Mouse (Mus musculus): Measurements from ENCODE around the gene Strada. TPM values are rescaled to one million over a fixed set of nuclear protein-coding genes. Genes with fewer than 3 reads are reported as not detected.
A peak's percentile ranks its signal among the peaks of the same experiment; 100 is the strongest.

Gene Strada
- total and polyA plus RNA-seq, 2 experiments from 2014 or later, result 25.0 to 39.2 TPM

DNA sequence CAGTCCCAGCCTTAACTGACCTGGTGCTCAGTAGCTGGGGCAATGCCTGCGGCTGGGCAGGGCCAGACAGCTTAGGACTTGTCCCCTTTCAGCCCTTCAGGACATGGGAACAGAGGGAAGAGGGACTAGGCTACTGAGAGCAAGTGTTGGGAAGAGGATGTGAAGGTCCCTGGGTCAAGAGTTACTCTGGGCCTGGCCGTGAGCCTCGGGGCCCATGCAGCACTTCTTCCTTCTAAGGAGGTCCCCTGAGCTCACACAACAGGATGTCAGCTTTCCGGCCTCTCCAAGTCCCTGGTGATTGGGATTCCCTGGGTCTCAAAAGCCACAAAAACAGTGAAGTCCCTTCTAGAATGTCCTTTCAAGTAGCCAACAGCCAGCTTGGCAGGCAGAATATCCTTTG, 38.4 kb downstream of the Strada start:
- ATAC-seq (no peak), DNase-seq (ENCODE audit: low spot score) (no peak)
- Histone ChIP-seq H3K9me3 (ENCODE audit: low read length) (no peaks in the 10 kb centered on the region), H3K4me1 (ENCODE audit: insufficient read depth, low read length) (peaks cover 11% of the 10 kb centered on the region; the same call in 1 of the 2 replicates), H3K27ac (no peak overlapping the region), H3K4me3 (ENCODE audit: low read length) (no peak overlapping the region), H3K27me3 (ENCODE audit: insufficient read depth, low read length) (no peaks in the 10 kb centered on the region), H3K9ac (replicated peaks; ENCODE audit: low read length) (no peak overlapping the region), H3K36me3 (ENCODE audit: insufficient read depth, low read length) (peaks cover 36% of the 10 kb centered on the region; the same call in 1 of the 2 replicates), H3K4me2 (ENCODE audit: low read depth, low read length) (no peak overlapping the region)
- no peak for TF ChIP-seq CTCF (IDR thresholded peaks at IDR 0.05; ENCODE audit: low read depth)
- WGBS, result 94% methylated on average over 4 of the region's 4 CpGs

DNA sequence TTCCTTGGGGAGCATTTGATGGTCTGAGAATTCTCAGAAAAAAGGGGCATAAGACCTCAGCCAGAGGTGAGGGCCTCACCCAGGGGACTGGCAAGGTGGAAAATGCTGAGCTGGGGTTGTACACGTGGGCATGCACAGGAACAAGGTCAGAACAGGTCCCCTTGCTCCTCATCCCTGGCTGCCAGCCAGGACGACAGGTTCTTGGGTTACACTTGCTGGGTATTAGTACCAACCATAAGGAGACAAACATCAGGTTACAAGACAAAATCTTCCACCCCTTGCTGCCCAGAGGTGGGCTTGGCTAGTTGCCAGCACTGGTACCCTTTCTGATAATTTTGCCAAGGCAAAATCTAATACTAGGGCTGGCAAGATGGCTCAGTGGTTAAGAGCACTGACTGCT, 39.7 kb downstream of the Strada start:
- Histone ChIP-seq H3K9ac (replicated peaks; ENCODE audit: low read length) (no peak overlapping the region), H3K4me2 (ENCODE audit: low read depth, low read length) (no peak overlapping the region), H3K4me3 (ENCODE audit: low read length) (no peak overlapping the region), H3K27ac (no peak overlapping the region), H3K9me3 (ENCODE audit: low read length) (no peaks in the 10 kb centered on the region), H3K36me3 (ENCODE audit: insufficient read depth, low read length) (peaks cover 36% of the 10 kb centered on the region), H3K4me1 (ENCODE audit: insufficient read depth, low read length) (peaks cover 11% of the 10 kb centered on the region; the same call in 1 of the 2 replicates), H3K27me3 (ENCODE audit: insufficient read depth, low read length) (no peaks in the 10 kb centered on the region)
- ATAC-seq (no peak), DNase-seq (ENCODE audit: low spot score) (no peak)
- WGBS, result 82% methylated on average over 2 of the region's 2 CpGs
- TF ChIP-seq CTCF (IDR thresholded peaks at IDR 0.05; ENCODE audit: low read depth), result no peak

DNA sequence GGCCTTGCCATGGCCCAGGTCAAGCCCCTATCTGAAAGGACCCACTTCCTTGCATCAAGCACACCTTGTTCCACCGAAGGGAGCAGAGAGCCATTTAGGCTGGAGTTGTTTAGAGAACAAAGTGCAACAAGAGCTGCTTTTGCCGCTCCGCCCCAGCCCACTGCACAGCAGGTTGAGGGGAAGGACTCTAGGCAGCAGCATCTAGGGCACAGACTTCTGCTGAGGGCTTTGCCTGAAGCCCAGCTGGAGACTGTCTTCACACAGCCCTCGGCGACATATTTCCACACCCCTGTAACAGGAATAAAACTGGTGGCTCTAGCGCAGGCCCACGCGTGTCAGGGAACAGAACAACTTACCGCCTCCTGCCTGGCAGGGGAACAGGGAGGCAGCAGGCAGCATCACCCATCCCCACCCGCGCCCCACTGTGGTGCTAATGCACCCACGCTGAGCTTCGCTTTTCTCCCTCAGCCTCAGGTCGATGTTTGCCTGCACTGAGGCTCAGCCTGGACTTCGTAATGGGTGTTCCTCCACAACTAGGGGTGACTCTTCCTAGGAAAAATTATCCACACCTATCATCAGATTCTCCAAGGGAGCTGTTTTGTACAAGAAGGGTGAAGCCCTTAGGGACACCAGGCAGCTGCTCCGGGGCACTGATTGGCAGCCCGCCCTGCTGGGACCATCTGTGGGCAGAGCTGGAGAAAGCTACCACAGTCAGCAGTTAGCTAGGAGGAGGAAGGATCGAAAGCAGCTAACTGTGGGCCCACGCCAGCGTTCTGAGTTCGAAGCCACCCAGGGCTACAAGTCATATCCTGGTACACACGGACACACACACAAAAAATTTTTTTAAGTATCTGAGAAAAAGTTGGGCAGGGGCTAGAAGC, 40.9 kb downstream of the Strada start, which contains the start of the genes Gm10840 and Limd2:
Gene Gm10840 (plus strand): TSS at position 10 of the 881 bp plus-strand sequence.
Gene Limd2 (minus strand): TSS at position 20 of the 881 bp plus-strand sequence.
- peak; percentile 15; the same call in 1 of the 2 replicates for ATAC-seq

DNA sequence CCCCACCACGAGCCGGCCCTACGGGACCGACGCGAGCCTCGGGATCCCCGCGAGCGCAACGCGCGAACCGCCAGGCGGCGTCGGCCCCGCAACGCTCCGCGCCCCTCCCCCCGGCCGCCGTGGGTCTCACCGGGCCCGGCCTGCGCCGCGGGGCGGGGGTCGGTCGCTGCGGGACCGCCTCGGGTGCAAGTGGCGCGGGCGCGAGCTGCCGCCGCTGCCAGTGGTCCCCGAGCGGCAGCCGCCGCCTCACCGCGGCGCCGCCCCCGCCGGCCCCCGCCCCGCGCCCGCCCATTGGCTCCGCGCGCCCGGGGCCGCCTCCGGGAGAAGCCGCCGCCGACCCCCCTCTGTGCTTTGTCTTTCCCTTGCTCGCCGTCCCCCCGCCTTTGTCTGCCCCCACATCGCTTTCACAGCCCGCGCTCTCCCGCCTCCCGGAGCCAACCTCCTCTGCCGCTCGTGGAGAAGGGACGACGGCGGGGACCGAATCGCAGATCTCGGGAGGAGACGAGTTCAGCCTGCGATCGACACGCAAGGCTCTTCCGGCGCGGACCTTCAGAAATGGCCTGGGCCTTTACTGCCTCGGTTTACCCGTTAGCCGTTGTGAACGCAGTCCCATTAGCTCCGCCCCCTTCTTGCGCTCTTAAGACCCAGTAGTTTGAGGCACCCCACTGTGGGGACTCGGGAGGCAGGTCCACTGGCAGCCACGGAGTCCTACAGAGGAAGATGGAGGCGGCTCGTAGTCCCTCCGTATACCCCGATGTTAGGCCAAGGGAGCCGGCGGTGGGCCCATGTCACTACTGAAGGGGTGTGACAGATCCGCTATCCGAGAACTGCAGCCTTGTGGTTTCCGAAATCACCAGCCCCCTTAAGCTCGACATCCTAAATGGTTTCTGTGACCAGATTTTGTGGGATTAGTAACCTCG, 41.8 kb downstream of the Strada start:
- no peak for TF ChIP-seq CTCF (IDR thresholded peaks at IDR 0.05; ENCODE audit: low read depth)
- no peaks in the 10 kb centered on the region for H3K27me3 ChIP-seq (ENCODE audit: insufficient read depth, low read length)
- WGBS, result 1% methylated on average over 85 of the region's 106 CpGs
- H3K27ac ChIP-seq, result peak overlapping the region; percentile 95
- peaks cover 11% of the 10 kb centered on the region; the same call in 1 of the 2 replicates for H3K4me1 ChIP-seq (ENCODE audit: insufficient read depth, low read length)
- H3K9ac ChIP-seq (replicated peaks; ENCODE audit: low read length), result peak overlapping the region; percentile 75
- H3K9me3 ChIP-seq (ENCODE audit: low read length), result no peaks in the 10 kb centered on the region
- H3K36me3 ChIP-seq (ENCODE audit: insufficient read depth, low read length), result peaks cover 31% of the 10 kb centered on the region
- H3K4me2 ChIP-seq (ENCODE audit: low read depth, low read length), result peak overlapping the region; percentile 87
- peak; percentile 72 for ATAC-seq
- DNase-seq (ENCODE audit: low spot score), result peak; percentile 91
- peak overlapping the region; percentile 59 for H3K4me3 ChIP-seq (ENCODE audit: low read length)

More for the DNA sequence above, 40.9 kb downstream of the Strada start, which contains the start of the genes Gm10840 and Limd2:
- peaks cover 39% of the 10 kb centered on the region for H3K36me3 ChIP-seq (ENCODE audit: insufficient read depth, low read length)
- H3K4me1 ChIP-seq (ENCODE audit: insufficient read depth, low read length), result peaks cover 11% of the 10 kb centered on the region; the same call in 1 of the 2 replicates
- no peaks in the 10 kb centered on the region for H3K27me3 ChIP-seq (ENCODE audit: insufficient read depth, low read length)
- no peak for TF ChIP-seq CTCF (IDR thresholded peaks at IDR 0.05; ENCODE audit: low read depth)
- H3K4me3 ChIP-seq (ENCODE audit: low read length), result peak within 1 kb of the TSS; percentile 59
- WGBS, result 23% methylated on average over 22 of the region's 22 CpGs
- peak within 1 kb of the TSS; percentile 75 for H3K9ac ChIP-seq (replicated peaks; ENCODE audit: low read length)
- peak within 1 kb of the TSS; percentile 95 for H3K27ac ChIP-seq
- no peaks in the 10 kb centered on the region for H3K9me3 ChIP-seq (ENCODE audit: low read length)
- peak within 1 kb of the TSS; percentile 87 for H3K4me2 ChIP-seq (ENCODE audit: low read depth, low read length)
- DNase-seq (ENCODE audit: low spot score), result peak; percentile 52

DNA sequence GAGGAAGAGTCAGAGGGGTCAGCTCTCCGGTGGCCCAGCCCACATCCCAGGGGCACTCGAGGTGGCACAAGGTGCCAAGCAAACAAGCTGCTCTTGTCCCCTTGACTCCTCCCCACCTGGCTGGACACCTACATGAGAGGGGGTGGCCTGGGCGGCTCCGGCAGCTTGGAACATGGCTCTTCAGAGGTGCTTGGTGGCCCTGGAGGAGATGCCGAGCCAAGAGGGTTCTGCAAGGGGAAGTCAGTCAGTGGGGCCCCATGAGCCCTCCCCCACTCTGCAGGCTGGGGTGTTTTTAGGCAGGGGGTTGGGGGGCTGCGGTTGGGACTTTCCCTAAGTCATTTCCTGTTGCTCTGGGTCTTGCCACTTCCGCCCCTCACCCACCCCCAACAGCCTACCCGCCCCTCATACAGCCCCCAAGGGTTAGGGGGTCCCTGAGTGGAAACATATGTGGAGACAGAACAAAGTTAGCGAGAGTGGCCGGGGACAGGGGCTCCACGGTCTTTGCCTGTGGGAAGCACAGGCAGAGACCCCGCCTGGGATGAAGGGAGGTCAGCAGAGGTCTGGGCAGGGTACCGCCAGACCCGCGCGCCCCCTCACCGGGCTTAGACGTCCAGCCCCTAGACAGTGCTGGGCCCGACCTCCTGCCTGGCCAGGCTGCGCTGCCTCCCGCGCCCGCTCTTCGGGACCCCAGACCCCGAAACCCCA, 42.6 kb downstream of the Strada start:
- TF ChIP-seq CTCF (IDR thresholded peaks at IDR 0.05; ENCODE audit: low read depth), result no peak
- DNase-seq (ENCODE audit: low spot score), result peak; percentile 15
- Histone ChIP-seq H3K27ac (peak overlapping the region; percentile 95), H3K9me3 (ENCODE audit: low read length) (no peaks in the 10 kb centered on the region), H3K4me3 (ENCODE audit: low read length) (peak overlapping the region; percentile 59), H3K9ac (replicated peaks; ENCODE audit: low read length) (peak overlapping the region; percentile 75), H3K27me3 (ENCODE audit: insufficient read depth, low read length) (no peaks in the 10 kb centered on the region), H3K36me3 (ENCODE audit: insufficient read depth, low read length) (peaks cover 29% of the 10 kb centered on the region), H3K4me2 (ENCODE audit: low read depth, low read length) (peak overlapping the region; percentile 87), H3K4me1 (ENCODE audit: insufficient read depth, low read length) (peaks cover 11% of the 10 kb centered on the region; the same call in 1 of the 2 replicates)
- WGBS, result 2% methylated on average over 24 of the region's 25 CpGs
- ATAC-seq, result peak; percentile 42

DNA sequence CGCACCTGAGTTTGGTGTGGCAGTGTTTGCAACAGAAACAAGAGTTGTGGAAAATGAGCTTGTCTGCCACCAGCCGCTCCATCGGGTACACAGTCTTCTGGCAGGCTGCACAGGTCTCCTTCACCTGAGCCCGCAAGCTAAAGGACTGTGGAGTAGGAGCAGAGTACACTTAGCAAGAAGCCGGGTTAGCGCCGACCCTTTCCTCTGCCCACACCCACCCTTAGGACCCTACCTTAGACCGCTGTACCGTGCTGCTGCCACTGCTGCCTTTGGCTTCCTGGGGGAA, 43.1 kb downstream of the Strada start:
- WGBS, result 48% methylated on average over 9 of the region's 9 CpGs
- DNase-seq (ENCODE audit: low spot score), result no peak
- ATAC-seq, result peak; percentile 1; the same call in 1 of the 2 replicates

More for the DNA sequence above, 43.1 kb downstream of the Strada start:
- Histone ChIP-seq H3K36me3 (ENCODE audit: insufficient read depth, low read length) (peaks cover 30% of the 10 kb centered on the region), H3K4me2 (ENCODE audit: low read depth, low read length) (peak overlapping the region; percentile 87), H3K27me3 (ENCODE audit: insufficient read depth, low read length) (no peaks in the 10 kb centered on the region), H3K4me1 (ENCODE audit: insufficient read depth, low read length) (peaks cover 11% of the 10 kb centered on the region; the same call in 1 of the 2 replicates), H3K9me3 (ENCODE audit: low read length) (no peaks in the 10 kb centered on the region), H3K4me3 (ENCODE audit: low read length) (peak overlapping the region; percentile 59), H3K9ac (replicated peaks; ENCODE audit: low read length) (peak overlapping the region; percentile 75), H3K27ac (peak overlapping the region; percentile 95; the same call in 1 of the 2 replicates)
- TF ChIP-seq CTCF (IDR thresholded peaks at IDR 0.05; ENCODE audit: low read depth), result no peak
